Mouse (Mus musculus) left cerebral cortex, postnatal 10 days (tissue): ENCODE results near the gene Asna1. TPM values are rescaled to one million over a fixed set of nuclear protein-coding genes. Genes with fewer than 3 reads are reported as not detected.
A peak's percentile ranks its signal among the peaks of the same experiment; 100 is the strongest.

Experiments
- DNase-seq, 2 experiments: peaks; one replicate each; pipeline ENCODE4 v3.0.0; 2021 to 2022; ENCODE audit warnings: low spot score in 2 of 2, mixed read lengths in 1 of 2; ENCODE audit errors: extremely low spot score in 1 of 2
- intact Hi-C: fragments of 180-260 bp; cut with DNase I; formaldehyde crosslinking; loops from one replicate; pipeline ENCODE4 v1.15.1; 2025
- total RNA-seq, 2 experiments: library from RNA; stranded (reverse); gene quantifications; 2 replicates each; pipeline ENCODE4 v1.2.3; 2021

The Asna1 gene
- total RNA-seq, 2 experiments from 2014 or later: 111 to 113 TPM

DNA sequence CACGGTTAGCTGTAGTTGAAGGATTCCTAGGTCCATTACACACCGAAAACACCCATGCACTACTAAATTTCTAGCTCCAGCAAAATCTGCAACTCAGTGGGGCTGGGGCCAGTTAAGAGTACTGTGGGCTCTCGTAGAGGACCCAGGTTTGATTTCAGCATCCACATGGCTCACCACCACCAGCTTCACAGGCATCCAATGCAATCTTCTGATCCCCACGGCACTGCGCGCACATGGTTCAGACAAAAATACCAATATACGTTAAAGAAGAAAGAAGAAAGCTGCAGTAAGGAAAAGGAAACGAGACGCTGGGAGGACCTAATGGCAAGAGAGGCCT, 11.3 kb upstream of the Asna1 start:
- intact Hi-C loops: no loop called here
- DNase-seq: no peak

DNA sequence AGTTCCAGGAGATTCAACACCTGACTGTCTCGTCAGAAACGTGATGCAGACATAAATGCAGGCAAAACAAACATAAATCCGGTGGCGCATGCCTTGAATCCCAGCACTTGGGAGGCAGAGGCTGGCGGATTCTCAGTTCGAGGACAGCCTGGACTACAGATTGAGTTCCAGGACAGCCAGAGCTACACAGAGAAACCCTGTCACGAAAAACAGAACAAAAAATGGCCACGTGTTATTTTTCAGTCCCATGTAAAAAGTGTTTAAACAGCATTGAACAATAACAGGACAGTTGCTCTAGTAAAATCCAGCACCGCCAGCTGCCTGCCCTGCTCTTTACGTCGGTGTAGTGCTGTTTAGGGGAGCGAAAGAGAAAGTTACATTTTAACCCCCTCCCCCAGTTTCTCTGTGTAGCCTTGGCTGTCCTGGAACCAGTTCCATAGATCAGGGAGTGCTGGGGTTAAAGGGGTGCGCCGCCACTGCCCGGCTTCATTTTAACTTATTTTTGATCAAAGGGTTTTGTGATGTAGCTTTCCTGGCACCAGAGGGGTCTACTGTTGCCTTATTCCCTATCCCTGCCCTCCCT, 10.7 kb upstream of the Asna1 start:
- no peak for DNase-seq
- intact Hi-C loops: no loop called here

DNA sequence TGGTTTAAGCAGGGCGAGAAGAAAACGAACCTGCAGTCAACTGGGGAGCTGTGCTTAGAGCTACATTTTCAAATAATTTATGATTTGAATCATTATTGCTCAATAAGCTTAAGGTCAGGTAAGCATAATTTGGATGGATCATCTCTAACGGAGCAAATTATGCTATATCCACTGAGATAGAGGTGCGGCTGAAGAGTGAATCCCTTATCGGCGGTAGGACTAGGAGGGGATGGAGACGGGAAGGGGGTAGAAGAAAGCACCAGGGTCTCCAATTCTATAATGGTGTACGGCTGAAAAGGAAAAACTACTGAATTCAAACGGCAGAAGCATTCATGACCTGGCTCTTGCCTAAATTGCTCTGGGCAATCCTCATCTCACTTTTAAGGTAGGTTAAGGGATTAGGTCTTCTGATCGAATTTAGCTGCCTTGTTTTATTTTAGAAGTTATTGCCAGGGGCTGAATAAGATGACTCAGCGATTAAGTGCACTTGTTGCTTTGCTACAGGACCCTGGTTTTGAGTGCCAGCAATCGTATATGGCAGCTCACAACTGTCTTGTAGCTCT, 10.2 kb upstream of the Asna1 start:
- DNase-seq: no peak
- intact Hi-C loops: no loop called here

- intact Hi-C loops: loop anchor here (5.0 kb wide), 1 partner anchor 62 kb away; no protein-coding TSS in a partner anchor
- DNase-seq: peak; percentile 64 to 88
These were observed 9.7 kb upstream of the Asna1 start for GRCm38 (mm10) chr8:85034764-85035163.

DNA sequence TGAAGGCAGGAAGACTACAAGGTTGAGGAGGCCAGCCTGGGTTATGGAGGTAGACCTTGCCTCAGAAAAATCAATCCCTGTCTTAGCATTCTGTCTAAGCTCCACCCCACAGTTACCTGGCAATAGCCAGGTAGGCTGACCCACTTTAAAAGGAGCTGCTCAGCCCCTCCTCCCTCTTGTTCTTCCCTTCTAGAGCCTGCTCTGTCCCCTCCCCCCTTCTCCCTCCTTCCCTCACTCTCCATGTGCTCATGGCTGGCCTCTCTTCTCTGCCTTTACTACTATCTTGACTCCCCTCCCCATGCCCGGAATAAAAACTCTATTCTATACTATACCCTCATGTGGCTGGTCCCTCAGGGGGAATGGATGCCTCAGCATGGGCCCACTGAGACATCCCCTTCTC, 8.8 kb upstream of the Asna1 start:
- intact Hi-C loops: loop anchor here (5.0 kb wide), 1 partner anchor 62 kb away; no protein-coding TSS in a partner anchor
- DNase-seq: no peak

DNA sequence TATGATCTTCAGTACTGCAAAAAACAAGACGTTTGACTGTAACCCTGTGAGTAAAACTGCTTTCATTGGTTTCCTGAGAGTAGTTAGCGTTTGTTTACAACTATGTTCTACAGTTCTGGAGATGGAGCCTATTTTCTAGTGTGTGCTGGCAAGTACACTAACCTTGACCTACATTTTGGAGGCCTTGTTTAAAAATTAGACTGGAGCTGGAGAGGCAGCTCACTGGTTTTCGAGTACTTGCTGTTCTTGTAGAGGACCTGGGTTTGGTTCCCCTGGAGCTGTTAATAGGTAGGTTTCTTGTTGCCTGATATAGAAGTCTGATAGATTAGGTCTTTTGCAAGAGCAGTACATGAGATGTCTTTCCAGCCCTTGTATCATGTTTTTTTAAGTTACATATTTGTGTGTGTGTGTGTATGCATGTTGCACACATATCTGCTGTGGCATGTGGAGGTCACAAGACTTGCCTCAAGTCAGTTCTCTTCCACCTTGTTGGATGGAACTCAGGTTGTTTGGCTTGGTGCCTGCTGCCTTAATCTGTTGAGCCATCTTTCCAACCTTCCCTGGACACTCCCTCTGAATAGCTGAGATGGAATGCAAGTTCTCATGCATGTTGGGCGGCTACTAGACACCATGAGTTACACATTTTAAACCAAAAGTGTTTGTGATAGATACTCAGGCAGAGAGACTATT, 7.7 kb upstream of the Asna1 start:
- intact Hi-C loops: loop anchor here (5.0 kb wide), 1 partner anchor 60 kb away; no protein-coding TSS in a partner anchor
- DNase-seq: no peak

GRCm38 (mm10) chr8:85029271-85029670, 4.2 kb upstream of the Asna1 start:
- intact Hi-C loops: no loop called here
- DNase-seq: no peak

DNA sequence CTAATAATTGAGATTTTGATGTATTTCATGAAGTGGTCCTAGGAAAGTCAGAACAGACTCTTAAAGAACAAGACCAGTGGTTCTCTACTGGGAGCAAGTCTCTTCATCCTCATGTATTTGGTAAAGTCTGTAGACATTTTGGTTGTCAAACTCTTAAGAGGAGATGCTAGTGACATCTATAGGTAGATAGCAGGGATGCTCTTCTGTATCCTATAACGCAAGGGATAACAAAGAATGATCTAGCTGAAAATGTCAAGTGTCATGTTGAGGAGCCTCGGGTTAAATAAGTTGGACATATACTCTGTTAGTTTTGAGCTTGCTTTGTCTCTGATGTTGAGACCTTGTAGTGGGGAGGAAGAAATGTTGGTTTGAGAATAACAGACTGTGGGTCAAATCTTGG, 2.8 kb upstream of the Asna1 start:
- intact Hi-C loops: no loop called here
- DNase-seq: no peak

DNA sequence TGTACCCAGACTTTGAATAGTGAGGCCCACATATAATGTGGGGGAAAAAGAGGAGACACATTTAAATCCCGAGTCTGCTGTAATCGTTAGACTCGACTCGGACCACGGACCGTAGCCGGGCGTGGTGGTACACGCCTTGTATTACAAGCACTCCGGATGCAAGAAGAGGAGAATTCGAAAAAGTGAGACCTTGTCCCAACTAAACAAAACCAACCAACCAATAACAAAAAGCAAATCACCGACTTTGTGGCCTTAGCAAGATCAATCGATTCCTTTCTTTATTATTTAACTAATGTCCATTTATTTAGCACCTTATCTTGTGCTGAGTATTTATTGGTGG, 2.4 kb upstream of the Asna1 start:
- no peak for DNase-seq
- intact Hi-C loops: no loop called here

DNA sequence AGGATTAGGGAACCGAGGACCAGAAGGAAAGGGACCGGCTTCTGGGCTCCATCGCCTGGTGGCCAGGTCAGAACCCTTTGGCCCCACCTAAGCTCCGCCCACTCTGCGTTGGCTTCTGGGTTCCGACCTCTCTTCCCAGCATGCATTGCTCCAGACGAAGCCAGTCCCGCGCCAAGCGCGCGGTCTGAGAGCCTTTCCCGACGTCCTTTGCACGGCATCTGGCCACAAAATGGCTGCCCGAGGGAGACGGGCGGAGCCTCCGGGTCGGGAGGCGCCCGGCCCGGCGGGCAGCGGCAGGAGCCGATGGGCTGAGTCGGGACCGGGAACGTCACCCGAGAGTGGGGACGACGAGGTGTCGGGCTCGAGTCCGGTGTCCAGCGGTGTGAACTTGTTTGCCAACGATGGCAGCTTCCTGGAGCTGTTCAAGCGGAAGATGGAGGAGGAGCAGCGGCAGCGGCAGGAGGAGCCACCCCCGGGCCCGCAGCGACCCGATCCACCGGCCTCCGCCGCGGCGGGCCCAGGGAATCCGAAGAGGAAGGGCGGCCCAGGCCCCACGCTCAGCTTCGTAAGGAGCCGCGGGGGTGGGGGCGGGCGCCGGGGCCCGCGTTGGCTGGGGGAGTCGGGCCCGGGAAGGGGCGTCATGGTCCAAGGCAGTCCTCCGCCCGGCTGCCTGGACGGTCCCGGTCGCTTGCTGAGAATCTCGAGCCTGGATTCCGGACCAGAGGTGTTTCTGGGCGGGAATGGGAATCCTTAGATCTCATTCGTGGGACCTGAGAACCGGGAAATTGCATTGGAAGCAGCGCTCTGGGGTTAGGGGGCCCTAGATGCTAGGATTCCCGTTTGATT, 1.8 kb upstream of the Asna1 start, which contains the start of gene Trir:
Gene Trir (plus strand): TSS at position 154 of the 846 bp plus-strand sequence.
- peak; percentile 93 to 98 for DNase-seq
- intact Hi-C loops: no loop called here

GRCm38 (mm10) chr8:85023846-85024245, 1.2 kb downstream of the Asna1 start:
- intact Hi-C loops: no loop called here
- no peak for DNase-seq

DNA sequence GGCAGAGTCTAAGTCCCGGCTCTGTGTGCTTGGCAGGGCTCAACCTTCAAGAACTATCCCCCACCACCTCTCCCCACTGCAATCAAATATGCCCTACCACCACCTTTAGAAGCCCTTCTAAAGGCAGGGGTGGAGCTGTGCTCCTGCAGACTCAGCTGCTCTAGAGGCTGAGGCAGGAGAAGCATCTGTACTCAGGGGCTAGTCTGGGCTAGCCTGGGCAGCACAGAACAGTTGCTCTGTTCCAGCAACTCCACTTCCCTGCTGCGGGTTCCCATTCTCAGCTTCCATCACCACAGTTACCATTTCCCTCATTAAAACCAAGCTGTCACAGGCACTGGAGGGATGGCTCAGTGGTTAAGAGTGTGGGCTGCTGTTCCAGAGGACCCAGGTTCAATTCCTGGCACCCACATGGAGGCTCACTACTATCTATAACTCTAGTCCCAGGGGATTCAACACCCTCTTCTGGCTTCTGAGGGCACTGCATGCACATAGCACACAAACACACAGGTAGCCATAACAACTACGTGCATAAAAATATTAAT, 3.5 kb downstream of the Asna1 start:
- no peak for DNase-seq
- intact Hi-C loops: no loop called here

DNA sequence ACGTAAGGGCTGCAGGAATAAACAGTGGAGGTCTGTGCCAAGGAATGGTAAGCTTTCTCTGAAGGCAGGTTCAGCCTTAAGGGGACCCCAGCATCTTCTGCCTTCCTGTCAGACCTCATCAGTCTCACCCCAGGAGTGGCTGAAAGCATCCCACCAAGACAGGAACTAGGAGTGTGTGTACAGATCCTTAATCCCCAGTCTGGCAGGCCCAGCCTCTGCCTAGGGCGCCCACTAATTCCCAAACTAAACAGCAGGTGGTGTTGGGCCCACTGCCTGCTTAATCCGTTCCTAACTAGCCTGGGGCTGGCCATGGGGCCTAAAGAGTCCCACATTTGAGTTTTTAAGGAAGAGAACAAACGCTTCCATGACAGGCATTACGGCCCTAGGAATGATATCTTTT, 7.9 kb downstream of the Asna1 start:
- intact Hi-C loops: no loop called here
- DNase-seq: no peak

GRCm38 (mm10) chr8:85016724-85017123, 8.4 kb downstream of the Asna1 start:
- intact Hi-C loops: no loop called here

GRCm38 (mm10) chr8:85014431-85014830, 10.7 kb downstream of the Asna1 start, which contains the start of gene Best2:
Gene Best2 (minus strand): TSS chr8:85014531.
- intact Hi-C loops: no loop called here
- DNase-seq: no peak

More at GRCm38 (mm10) chr8:85016724-85017123, 8.4 kb downstream of the Asna1 start:
- DNase-seq: no peak

DNA sequence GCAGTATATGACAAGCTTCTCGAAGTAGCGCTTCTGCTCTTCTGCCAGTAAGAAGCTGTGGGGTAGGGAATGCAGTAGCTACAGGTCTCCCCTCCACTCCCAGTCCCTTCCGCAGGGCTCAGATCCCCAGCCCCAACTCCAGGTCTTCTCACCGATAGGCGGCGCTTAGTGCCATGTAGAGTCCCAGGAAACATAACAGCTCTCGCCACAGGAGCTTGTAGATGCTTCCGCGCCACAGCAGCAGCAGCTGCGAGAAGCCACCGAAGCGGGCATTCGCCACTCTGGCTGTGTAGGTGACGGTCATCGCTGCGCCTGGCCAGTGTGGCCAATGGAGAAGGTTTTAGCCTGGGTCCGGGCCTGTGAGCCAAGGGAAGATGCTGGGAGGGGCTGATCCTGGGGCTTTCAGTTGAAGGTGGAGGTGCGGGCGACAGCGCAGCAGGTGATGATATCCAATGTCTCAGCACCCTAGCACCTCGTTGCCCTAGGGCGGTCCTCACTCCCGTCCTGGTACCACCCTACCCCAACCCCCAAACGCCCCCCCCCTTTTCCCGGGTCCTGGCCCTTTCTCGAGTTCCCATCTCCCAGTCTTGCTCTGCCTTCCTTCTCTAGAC, 11.7 kb downstream of the Asna1 start:
- intact Hi-C loops: no loop called here
- peak in 1 of 2 experiments; percentile 81 for DNase-seq

- DNase-seq: no peak
- intact Hi-C loops: no loop called here
These were observed 13.8 kb downstream of the Asna1 start for GRCm38 (mm10) chr8:85011242-85011641.

- DNase-seq: peak in 1 of 2 experiments; percentile 58
- intact Hi-C loops: no loop called here
These were observed 17.4 kb downstream of the Asna1 start for GRCm38 (mm10) chr8:85007686-85008085.
